In genomic region chr2:18206811-18207210, GRCm38 (mm10) we compare ENCODE assay signal across 15 mouse cellular contexts.
DNase-seq lines count a peak whose midpoint lies in the region; ATAC-seq lines count a peak whose summit lies in the region.
"Had no signal": no experiment of that assay in that cellular context is flagged by ENCODE, and none has a peak within 500 bp of the region (broad histone marks: within the 10 kb centered on the region; RNA-seq: fewer than 3 reads in every experiment).

No protein-coding gene starts in this region.

- H3K27me3 ChIP-seq in hindbrain, embryonic 12.5 days = no peaks in the 10 kb centered on the region
- H3K27me3 ChIP-seq in hindbrain, embryonic 10.5 days (ENCODE audit: insufficient read depth, poor library complexity, severe bottlenecking) = no peaks in the 10 kb centered on the region
- H3K27me3 ChIP-seq in forebrain, embryonic 14.5 days (replicated peaks; ENCODE audit: control insufficient read depth, insufficient read depth, low read length) = no peaks in the 10 kb centered on the region
- H3K27me3 ChIP-seq: liver, embryonic 13.5 days; Patski had no signal

- DNase-seq in hindbrain, embryonic 10.5 days (ENCODE audit: low spot score) = no peak
- peak; percentile 31 for DNase-seq in MN1 (ENCODE audit: low spot score)
- DNase-seq in forebrain, embryonic 14.5 days (ENCODE audit: low spot score) = peak; percentile 66
- peak; percentile 24 to 34 for DNase-seq in left cerebral cortex, postnatal 10 days (ENCODE audit: extremely low spot score in 1 of 2, low spot score in 2 of 2)
- DNase-seq in lung, postnatal 10 days = no peak
- no peak for DNase-seq in ovary, postnatal 14 days (ENCODE audit: low spot score)
- DNase-seq in thymus, postnatal 14 days = no peak
- DNase-seq: adrenal gland, postnatal 10 days; gastrocnemius, adult 2 months; kidney, adult 2 months; liver, embryonic 13.5 days; lung, postnatal 4 days; thymus, adult 2 months had no signal

- peaks cover 60% of the 10 kb centered on the region for H3K36me3 ChIP-seq in hindbrain, embryonic 12.5 days
- peaks cover 99% of the 10 kb centered on the region for H3K36me3 ChIP-seq in hindbrain, embryonic 10.5 days
- H3K36me3 ChIP-seq in forebrain, embryonic 14.5 days (ENCODE audit: control insufficient read depth, insufficient read depth, low read length) = peaks cover 74% of the 10 kb centered on the region

- ATAC-seq in hindbrain, embryonic 12.5 days (ENCODE audit: low FRiP score) = peak; percentile 73; the same call in 1 of the 2 replicates
- ATAC-seq in forebrain, embryonic 14.5 days = peak; percentile 65
- ATAC-seq: Patski had no signal

- no peak overlapping the region for H3K9ac ChIP-seq in hindbrain, embryonic 12.5 days
- H3K9ac ChIP-seq in forebrain, embryonic 14.5 days (ENCODE audit: low read length) = no peak overlapping the region
- H3K9ac ChIP-seq: liver, embryonic 13.5 days had no signal

- H3K9me3 ChIP-seq in hindbrain, embryonic 12.5 days (replicated peaks) = no peaks in the 10 kb centered on the region
- H3K9me3 ChIP-seq in hindbrain, embryonic 10.5 days = no peaks in the 10 kb centered on the region
- no peaks in the 10 kb centered on the region for H3K9me3 ChIP-seq in forebrain, embryonic 14.5 days (replicated peaks; ENCODE audit: control insufficient read depth, low read length)
- H3K9me3 ChIP-seq: liver, embryonic 13.5 days had no signal

- intact Hi-C loops in left cerebral cortex, postnatal 10 days (cut with DNase I) = loop anchor here (5.0 kb wide), 1 partner anchor 180 kb away; no protein-coding TSS in a partner anchor

- 74% methylated on average over 10 of the region's 10 CpGs for WGBS in hindbrain, embryonic 12.5 days
- WGBS in hindbrain, embryonic 10.5 days = 94% methylated on average over 10 of the region's 10 CpGs
- WGBS in forebrain, embryonic 14.5 days = 38% methylated on average over 10 of the region's 10 CpGs

- H3K4me3 ChIP-seq in hindbrain, embryonic 12.5 days = no peak overlapping the region
- no peak overlapping the region for H3K4me3 ChIP-seq in hindbrain, embryonic 10.5 days
- H3K4me3 ChIP-seq in forebrain, embryonic 14.5 days (ENCODE audit: low read depth, low read length) = no peak overlapping the region
- H3K4me3 ChIP-seq: gastrocnemius, adult 2 months; liver, embryonic 13.5 days had no signal

- H3K27ac ChIP-seq in hindbrain, embryonic 12.5 days = 0 out of 2 replicates have a peak overlapping the region, but pooled peaks have one; percentile 44
- no peak overlapping the region for H3K27ac ChIP-seq in hindbrain, embryonic 10.5 days
- H3K27ac ChIP-seq in forebrain, embryonic 14.5 days (ENCODE audit: low read depth, low read length) = peak overlapping the region; percentile 5; the same call in 1 of the 2 replicates
- H3K27ac ChIP-seq: gastrocnemius, adult 2 months; liver, embryonic 13.5 days had no signal

- H3K4me2 ChIP-seq in hindbrain, embryonic 12.5 days (replicated peaks) = no peak overlapping the region
- no peak overlapping the region for H3K4me2 ChIP-seq in forebrain, embryonic 14.5 days (ENCODE audit: low read length)
- H3K4me2 ChIP-seq: liver, embryonic 13.5 days had no signal

- H3K4me1 ChIP-seq in hindbrain, embryonic 12.5 days = peaks cover 4% of the 10 kb centered on the region; the same call in 1 of the 2 replicates
- H3K4me1 ChIP-seq in hindbrain, embryonic 10.5 days (replicated peaks) = no peaks in the 10 kb centered on the region
- H3K4me1 ChIP-seq in forebrain, embryonic 14.5 days (ENCODE audit: control insufficient read depth, insufficient read depth, low read length) = peaks cover 4% of the 10 kb centered on the region; the same call in 1 of the 2 replicates
- H3K4me1 ChIP-seq: liver, embryonic 13.5 days had no signal

Comparison
In these comparisons a context has a peak if more than half of its experiments do, and no peak if none do; other contexts are left out.
1. DNase-seq: peak in MN1 (single experiment), forebrain, embryonic 14.5 days (single experiment) and left cerebral cortex, postnatal 10 days (2 of 2); none in hindbrain, embryonic 10.5 days (single experiment), lung, postnatal 10 days (single experiment), ovary, postnatal 14 days (single experiment) and thymus, postnatal 14 days (single experiment).